Mouse (Mus musculus) urinary bladder, postnatal 25 days (tissue): ENCODE measurements at regions not wholly inside any gene's neighbourhood (a gene's known extent, or its start where the extent isn't known, plus 50 kb on each side); places are given as distances from the start of the nearest gene placed in this dataset.

Experiments used
- DNase-seq: peaks from one replicate; pipeline ENCODE4 v3.0.0; 2022; ENCODE audit warnings: low spot score

- DNase-seq: no peak
Measured at GRCm38 (mm10) chr13:119267608-119268300, 160.6 kb upstream of the Paip1 start.

- no peak for DNase-seq
Measured at GRCm38 (mm10) chr13:119268301-119268675, 160.1 kb upstream of the Paip1 start.

DNA sequence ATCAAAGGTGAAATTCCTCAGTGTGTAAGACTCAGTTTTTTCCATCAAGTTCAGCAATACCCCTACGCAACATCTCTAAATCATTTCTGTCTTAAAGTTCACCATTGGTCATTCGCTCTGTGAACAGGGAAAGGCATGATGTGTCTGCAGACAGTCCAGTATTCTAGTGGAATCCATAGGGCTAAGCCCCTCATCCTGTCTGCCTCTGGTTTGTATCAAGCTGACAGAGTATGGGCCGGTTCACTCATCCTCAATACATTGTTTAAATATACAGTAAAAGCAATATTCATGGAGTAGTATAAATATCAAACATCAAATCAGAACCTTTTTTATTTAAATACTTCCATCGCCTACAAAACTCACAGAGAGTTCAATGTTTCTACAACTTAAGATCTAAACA lies 152.9 kb upstream of the Paip1 start:
- no peak for DNase-seq

GRCm38 (mm10) chr13:119277308-119277948 lies 151.0 kb upstream of the Paip1 start:
- DNase-seq: no peak

DNA sequence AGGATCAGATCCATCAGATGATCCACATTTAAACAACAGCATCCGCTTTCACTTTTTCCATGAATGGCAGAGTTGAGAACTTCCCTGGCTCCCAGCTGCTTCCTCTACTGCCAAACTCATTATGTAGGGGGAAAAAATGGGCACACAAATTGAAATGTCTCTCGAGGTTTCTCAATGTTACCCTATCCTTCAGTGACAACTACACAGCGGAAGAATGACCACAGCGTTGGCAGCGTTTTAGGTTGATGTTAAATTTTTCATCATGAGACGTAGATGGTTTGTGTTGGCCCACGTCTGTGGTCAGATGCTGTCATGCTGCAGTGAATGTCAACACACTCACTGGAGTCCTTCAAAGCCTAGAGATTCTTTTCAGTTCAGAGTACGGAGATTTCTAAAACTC lies 149.0 kb upstream of the Paip1 start:
- no peak for DNase-seq

GRCm38 (mm10) chr13:119280622-119281021 lies 147.8 kb upstream of the Paip1 start:
- no peak for DNase-seq

DNA sequence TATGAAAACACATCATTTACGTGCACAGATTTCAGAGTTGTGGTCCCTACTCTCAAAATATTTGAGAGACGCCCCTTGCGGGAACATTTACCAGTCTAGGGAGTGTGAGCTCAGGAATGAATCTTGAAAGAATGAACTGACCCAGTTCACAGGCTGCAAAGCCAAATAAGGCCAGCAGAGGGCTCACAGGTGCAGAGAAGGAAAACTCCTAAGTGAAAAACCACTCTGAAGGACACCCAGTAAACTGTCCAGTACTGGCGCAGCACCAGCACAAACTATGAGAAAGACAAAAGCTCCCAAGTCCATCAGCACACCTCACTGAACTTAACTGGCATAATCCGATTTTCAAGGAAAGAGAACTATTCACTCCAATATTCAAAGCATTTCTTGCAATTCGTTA lies 145.0 kb upstream of the Paip1 start:
- DNase-seq: peak; percentile 58

- DNase-seq: no peak
Measured at GRCm38 (mm10) chr13:119309238-119309637, 119.2 kb upstream of the Paip1 start.

GRCm38 (mm10) chr13:119310013-119310412 lies 118.4 kb upstream of the Paip1 start:
- DNase-seq: no peak

DNA sequence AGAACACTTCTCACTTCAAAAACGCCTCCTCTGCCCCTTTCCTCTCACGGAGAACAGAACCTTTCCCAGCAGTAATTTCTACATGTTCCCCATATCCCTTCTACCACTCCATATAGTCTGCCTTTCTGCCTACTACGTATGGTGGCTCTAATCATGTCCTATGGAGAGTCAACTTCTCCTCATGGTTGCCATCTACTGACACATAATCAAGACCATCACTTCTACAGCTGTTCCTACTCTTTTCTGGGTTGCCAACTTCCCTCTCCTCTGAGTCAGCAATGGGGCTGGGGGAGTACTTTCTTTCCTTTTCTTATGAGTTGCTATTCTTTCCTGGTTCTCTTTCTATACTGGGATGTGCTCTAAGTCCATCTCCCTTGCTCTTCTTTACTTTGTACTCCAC lies 114.0 kb upstream of the Paip1 start:
- DNase-seq: no peak

GRCm38 (mm10) chr13:119318358-119318757 lies 110.0 kb upstream of the Paip1 start:
- no peak for DNase-seq

DNA sequence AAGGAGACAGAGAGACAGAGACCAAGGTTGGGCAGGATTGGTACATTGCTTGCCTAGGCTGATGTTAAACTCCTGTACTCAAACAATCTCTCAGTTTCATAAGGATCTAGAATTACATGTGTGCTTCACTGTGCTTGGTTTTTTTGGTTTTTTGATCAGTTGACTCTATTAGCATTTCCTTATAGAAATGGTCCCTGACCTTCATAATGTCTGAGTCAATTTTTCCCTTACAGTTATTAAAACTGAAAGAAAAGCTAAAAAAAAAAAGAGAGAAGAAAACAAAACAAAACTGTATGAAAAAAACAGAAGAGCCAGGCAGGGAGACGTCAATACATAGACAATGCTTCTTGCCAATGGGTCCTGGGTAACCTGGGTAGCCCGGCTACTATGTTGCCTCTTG lies 102.9 kb upstream of the Paip1 start:
- DNase-seq: no peak

DNA sequence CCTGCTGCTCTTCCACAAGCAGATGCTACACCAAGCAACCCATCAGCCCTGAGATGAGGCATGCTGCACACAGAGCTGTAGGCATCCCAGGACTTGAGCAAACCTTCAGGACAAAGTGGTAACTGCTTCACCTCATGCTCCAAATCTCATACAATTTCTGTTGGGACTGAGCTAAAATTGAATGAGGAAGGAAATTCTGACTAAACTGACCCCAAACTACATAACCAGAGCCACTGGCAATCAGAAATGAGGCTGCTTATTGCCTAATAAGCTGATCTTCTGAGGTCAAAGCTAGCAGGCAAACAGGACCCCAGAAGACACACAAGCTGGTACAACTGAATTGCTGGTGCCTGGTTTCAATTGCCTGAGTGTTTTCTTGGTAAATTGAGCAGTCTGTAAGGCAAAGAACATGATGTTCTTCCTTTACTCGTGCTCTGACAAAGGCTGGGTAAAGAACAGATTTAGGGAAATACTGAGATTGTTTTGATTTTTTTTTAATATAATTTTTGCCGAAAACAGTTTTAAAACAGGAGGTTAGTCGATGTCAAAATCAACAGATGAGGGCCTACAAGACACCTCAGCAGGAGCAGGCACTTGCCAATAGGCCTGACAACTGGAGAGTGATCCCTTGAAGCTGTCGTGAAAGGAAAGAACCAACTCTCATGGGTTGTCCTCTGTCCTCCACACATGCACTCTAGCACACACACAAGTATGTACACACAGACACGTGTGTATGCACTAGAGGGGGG lies 101.3 kb upstream of the Paip1 start:
- DNase-seq: no peak

- DNase-seq: no peak
Measured at GRCm38 (mm10) chr13:119328731-119329130, 99.7 kb upstream of the Paip1 start.

- DNase-seq: no peak
Measured at GRCm38 (mm10) chr13:119331815-119332214, 96.6 kb upstream of the Paip1 start.

- DNase-seq: no peak
Measured at GRCm38 (mm10) chr13:119333915-119334314, 94.5 kb upstream of the Paip1 start.

DNA sequence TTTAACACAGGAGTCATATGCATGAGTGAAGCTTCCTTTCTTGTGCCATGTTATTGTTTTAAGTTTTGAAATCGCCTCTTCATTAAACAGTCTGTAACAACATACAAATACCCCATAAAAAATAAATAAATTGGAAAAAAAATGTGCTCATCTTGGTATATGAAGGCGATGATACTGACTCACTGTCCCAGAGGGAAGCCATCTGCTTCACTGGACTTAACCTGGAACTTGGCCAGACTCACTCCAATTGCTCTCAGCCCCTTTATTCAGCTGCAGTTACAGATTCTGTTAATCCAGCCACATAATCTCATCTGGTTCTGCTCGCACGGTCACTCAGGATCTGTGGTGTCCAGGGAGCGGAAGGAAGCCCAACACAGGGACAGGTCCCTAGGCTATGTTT lies 90.5 kb upstream of the Paip1 start:
- no peak for DNase-seq

GRCm38 (mm10) chr13:119339016-119339415 lies 89.4 kb upstream of the Paip1 start:
- DNase-seq: no peak

- DNase-seq: no peak
Measured at GRCm38 (mm10) chr13:119339762-119340161, 88.6 kb upstream of the Paip1 start.

GRCm38 (mm10) chr13:119341833-119342232 lies 86.6 kb upstream of the Paip1 start:
- DNase-seq: no peak

GRCm38 (mm10) chr13:119342761-119343160 lies 85.6 kb upstream of the Paip1 start:
- DNase-seq: no peak

DNA sequence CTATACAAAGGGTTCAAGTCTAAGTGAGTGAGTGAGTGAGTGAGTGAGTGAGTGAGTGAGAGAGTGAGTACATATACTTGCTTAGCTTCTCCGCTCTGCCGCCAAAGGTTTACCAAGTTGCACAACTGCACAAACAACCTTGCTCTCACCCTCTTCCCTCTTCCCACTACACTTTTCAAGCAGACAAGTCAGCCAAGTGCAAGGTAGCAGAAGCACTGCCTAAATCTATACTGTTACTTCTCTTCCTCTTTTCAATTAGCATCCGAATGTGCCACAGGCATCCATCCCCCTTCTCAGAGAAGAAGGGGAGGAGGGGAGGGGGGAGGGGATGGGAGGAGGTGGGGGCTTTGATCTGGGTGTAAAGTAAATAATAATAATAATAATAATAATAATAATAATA lies 80.4 kb upstream of the Paip1 start:
- no peak for DNase-seq

DNA sequence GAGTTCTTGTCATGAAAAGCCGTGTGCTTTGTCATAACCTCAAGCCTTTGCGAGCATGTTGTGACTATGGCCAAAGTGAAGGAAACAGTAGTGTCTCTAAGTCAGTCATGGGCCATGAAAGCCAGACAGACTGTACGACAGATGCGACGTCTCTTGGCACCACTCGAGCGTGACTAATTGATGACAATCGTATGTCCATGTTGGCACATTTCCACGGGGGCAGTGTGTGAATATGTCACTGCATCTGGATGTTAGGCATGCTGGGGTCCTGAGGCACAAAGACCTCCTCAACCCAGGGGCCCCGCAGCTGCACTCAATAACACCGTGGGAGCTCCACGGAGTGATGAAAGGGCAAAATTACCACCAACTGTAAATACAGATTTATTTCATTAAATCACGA lies 77.1 kb upstream of the Paip1 start:
- no peak for DNase-seq
